Mouse (Mus musculus) kidney, adult 2 months (tissue): Measurements from ENCODE around the gene Gimap3.

Source experiments
- CTCF ChIP-seq: fragments of 200-500 bp; conservative IDR thresholded peaks from 2 replicates; pipeline ENCODE4 v1.5.1; 2011; ENCODE audit warnings: low read depth, mild to moderate bottlenecking, control low read depth, low read length, moderate library complexity, mixed read lengths; ENCODE audit not compliant: insufficient read depth, insufficient read length
- POLR2A ChIP-seq: fragments of 200-500 bp; IDR thresholded peaks from one replicate; pipeline ENCODE4 v1.6.1; 2011; ENCODE audit warnings: low read depth, low read length, control low read depth

GRCm38 (mm10) chr6:48787867-48788266, 17.2 kb upstream of the Gimap3 start:
- no peak for TF ChIP-seq CTCF
- TF ChIP-seq POLR2A, result no peak
